Mouse (Mus musculus) cerebellum, adult 9-10 months (tissue): ENCODE data around the gene Ckm.

ENCODE experiments used
- DNase-seq: peaks from one replicate; pipeline ENCODE4 v3.0.0; 2022

Ckm gene

DNA sequence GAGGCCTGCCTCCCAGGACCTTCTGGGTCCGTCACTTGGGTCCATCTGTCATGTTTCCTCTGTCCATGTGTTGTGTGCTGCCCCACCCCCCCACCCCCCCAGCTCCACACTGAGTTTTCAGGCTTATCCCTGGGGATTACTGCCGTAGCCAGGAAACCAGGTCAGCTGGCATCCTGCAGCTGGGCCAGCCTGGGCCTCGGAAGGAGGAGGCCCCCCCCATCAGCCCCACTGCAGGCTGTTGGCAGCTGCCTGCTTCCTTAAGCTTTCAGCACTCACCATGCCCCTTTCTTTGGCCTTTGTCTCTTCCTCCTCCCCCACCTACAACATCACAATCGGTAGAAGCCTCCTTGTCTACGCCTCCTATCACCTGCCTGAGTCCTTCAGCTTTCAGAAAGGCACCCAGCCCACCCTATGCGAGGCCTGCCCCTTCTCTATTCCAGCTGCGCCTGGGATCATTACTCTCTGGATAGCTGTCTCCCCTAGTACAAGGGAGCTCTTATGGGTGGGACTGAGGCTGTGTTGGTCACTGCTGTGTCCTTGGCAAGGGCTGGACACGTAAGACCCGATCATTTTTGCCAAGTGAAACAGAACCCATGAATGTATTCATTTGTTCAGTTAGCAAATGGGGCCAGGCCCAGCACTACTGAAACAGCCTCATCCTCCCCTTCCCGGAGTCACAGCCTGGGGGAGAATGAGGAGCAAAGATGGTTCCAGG, 15.7 kb upstream of the Ckm start:
- no peak for DNase-seq

DNA sequence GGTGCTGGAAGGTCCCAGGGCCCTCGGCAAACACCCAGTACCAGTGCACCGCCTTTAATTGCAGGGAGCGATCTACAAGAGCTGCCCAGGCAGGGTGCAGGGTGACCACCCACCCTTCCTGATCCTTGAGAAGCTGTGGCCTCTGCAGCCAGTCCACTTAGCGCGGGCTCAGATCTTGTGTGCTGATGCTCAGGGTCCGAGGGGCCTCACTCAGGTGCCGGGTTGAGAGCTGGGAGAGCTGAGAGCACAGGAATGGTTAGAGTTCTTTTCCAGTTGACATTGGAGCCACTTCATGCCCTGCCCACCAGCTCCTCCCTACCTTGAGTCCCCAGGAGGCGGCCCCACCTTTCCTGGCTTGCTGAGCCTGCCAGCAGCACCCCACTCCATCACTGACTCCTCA, 10.1 kb upstream of the Ckm start:
- DNase-seq, result no peak

DNA sequence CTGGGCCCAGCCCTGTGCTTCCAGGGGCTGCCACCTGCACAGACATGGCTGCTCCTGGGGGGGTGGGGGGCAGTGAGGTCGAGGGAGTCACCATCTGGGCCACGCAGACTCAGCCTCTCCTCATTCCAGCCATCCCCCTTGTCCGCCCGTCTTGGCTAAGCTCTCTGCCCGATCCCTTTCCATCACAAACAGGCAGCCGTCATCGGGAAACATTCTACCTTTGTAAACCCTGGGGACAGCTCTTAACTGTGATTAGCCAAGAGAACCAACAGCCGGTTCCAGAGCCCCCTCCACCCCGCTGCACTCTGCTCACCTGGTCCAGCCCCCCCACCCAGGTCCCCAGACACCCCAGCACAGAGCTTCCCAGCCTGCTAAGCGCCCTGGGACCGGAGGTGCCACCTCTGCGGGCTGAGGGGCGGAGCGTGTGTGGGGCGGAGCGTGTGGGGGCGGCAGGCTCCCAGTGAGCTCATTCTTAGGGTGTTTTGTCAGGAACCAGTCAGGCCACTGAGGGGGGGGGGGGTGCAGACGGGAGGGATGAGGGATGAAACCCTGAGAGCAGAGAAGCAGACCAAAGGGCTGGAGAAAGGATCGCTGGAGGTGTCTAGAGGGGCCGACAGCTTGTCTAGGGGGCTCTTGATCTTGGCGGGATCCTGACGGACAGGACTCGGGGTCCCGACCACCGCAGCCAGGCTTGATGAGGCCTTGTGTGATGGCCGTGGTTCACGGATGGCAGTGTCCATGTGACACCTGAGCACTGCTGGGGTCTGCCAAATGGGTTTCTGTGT, 4.9 kb upstream of the Ckm start:
- no peak for DNase-seq

DNA sequence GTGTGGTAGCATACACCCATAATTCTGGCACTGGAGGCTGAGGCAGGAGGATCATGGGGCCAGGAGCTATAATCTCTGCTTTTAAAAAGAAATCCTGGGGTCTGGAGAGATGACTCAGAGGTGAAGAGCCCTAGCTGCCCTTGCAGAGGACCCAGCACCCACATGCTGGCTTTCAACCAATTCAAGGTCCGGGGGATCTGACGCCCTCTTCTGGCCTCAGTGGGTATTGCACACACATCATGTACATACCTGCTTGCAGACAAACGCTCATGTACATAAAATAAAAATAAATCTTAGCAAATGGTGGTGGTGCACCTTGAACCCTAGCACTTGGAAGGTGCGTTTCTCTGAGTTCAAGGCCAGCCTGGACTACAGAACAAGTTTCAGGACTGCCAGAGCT, 3.6 kb upstream of the Ckm start:
- no peak for DNase-seq

DNA sequence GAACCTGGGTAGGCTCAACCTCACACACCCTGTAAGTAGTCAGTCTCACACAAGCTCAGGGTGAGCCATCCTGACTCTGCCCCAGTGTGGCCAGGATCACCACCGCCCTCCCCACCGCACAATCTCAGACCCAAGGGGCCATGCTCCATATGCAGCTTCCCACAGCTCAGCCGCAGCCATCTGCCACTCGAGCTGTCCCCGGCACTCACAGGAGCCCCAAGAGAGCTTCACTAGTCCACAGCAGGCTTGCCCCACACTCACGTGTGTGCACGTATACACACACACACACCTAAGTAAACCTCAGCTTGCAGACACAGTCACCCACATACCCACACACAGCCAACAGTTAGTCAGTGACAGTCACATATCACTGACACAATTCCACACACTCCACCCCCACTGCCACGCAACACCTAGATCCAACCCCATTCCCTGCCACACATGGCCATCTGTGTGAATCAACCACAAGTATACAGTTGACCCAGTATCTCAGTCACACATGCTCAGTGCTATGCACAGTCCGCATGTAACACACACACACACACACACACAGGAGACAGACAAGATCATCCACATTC, 2.0 kb upstream of the Ckm start:
- DNase-seq, result no peak

DNA sequence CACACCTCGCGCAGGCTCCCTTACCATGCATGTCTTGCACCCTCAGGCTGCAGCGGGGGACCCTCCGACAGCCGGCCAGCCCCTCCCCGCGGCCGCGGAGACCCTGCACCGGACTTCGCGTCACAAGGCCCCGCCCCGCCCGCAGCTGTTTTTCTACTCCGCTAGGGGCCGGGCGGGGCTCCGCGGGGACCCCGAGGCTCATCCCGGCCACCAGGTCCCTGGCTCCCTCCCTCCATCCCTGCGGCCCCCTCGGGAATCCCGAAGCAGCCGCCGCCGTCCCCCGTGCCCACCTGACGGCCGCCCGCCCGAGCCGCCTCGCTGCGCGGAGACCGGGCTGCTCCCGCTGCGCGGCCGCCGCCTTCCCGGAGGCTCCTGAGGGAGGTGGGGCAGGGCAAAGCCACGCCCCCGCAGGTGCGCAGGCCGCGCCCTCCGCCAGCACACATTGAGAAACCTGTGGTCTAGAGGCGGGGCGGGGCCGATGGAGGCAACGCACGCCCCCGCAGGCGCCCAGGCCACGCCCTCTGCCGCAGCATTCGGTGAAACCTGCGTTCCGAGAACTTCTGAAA, 762 bp upstream of the Ckm start, which contains the start of gene Klc3:
TSS of gene Klc3 (minus strand) at position 374 of the 566 bp plus-strand sequence.
- no peak for DNase-seq

DNA sequence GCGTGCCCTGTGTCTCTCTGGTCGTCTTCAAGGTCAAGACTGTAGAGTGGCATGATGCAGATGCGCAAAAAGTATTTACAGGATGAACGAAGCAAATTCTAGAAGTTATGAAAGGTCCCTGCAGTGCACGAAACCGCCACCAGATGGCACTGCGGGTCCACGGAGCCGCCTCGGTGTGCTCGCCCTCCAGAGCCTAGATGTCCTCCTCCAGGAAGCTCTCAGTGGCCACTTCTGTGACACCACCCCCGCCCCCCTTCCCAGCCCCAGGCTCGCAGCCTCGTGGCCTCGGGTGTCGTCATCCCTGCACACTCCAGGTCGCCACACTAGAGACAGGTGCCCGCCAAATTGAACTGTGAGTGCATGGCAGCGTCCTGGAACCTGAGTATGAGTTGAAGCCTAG, 841 bp downstream of the Ckm start:
- peak; percentile 79 for DNase-seq

DNA sequence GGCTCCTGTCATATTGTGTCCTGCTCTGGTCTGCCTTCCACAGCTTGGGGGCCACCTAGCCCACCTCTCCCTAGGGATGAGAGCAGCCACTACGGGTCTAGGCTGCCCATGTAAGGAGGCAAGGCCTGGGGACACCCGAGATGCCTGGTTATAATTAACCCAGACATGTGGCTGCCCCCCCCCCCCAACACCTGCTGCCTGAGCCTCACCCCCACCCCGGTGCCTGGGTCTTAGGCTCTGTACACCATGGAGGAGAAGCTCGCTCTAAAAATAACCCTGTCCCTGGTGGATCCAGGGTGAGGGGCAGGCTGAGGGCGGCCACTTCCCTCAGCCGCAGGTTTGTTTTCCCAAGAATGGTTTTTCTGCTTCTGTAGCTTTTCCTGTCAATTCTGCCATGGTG, 5.2 kb downstream of the Ckm start:
- no peak for DNase-seq

DNA sequence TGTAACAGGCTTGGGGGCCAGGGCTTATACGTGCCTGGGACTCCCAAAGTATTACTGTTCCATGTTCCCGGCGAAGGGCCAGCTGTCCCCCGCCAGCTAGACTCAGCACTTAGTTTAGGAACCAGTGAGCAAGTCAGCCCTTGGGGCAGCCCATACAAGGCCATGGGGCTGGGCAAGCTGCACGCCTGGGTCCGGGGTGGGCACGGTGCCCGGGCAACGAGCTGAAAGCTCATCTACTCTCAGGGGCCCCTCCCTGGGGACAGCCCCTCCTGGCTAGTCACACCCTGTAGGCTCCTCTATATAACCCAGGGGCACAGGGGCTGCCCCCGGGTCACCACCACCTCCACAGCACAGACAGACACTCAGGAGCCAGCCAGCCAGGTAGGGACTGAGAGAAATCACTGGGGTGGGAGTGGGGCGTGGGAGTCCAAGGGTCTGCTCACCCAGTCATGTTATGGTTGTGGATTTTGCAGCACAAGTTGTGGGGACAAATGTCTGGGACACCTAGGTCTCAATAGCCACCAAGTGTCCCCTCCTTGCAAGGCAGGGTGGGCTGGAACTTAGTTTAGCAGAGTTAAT, 6.3 kb downstream of the Ckm start:
- DNase-seq, result no peak

DNA sequence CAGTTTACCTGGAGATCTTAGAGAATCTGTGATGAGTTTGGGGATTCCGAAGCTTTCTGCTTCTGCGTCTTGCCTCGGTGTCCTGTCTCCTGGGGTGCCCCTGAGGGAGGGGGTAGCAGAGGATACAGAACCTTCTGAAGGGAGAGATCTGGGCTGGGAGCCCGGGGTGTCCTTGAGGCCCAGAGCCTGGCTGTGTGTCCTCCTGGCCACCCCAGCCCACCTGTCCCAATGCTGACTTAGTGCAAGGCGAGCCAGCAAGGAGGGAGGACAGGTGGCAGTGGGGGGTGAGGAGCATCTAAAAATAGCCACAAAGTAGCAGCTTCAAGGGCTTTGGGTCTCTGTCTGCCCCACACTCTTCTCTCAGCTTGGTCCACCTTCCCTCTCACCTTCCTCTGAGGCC, 7.2 kb downstream of the Ckm start:
- DNase-seq, result no peak

DNA sequence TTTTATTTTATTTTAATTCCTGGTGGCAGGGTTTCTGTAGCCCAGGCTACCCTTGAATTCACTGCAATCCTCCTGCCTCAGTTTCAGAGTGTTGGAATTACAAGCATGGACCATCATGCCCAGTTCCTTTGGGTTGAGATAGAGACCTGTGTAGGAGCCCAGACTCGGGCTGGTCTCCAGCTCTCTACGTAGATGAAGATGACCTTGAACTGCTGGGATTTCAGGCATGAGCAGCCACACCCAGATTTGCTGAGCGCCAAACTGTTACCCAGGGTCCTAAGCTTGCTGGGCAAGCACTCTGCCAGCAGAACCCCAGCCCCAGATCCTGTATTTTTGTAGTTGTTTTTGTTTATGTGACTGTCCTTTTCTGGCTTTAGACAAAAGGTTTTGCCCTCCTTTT, 8.9 kb downstream of the Ckm start:
- DNase-seq, result no peak

DNA sequence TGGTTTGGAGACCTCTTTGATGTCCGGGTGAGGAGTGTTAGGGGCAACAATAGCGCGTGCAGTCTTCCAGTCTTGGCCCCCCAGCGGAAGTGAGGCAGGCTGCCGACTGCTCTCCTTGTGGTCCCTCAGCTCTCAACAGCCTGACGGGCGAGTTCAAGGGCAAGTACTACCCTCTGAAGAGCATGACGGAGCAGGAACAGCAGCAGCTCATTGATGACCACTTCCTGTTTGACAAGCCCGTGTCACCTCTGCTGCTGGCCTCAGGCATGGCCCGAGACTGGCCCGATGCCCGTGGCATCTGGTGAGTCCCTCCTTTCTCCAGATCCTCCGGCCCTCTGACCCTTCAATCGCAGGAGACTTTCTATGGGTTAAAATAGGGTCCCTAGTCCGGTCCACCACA, 12.0 kb downstream of the Ckm start:
- DNase-seq, result no peak

DNA sequence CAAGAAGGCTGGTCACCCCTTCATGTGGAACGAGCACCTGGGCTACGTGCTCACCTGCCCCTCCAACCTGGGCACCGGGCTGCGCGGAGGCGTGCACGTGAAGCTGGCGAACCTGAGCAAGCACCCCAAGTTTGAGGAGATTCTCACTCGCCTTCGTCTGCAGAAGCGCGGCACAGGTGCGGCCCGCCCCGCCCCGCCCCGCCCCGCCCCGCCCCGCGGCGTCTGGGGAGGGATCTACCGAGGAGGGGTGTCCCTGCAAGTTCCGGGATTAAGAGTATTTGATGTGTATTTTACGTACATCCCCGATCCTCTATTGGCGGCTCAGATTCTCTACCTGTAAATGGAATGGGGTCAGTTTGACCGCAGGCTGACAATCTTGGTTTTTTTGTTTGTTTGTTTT, 15.5 kb downstream of the Ckm start:
- no peak for DNase-seq

DNA sequence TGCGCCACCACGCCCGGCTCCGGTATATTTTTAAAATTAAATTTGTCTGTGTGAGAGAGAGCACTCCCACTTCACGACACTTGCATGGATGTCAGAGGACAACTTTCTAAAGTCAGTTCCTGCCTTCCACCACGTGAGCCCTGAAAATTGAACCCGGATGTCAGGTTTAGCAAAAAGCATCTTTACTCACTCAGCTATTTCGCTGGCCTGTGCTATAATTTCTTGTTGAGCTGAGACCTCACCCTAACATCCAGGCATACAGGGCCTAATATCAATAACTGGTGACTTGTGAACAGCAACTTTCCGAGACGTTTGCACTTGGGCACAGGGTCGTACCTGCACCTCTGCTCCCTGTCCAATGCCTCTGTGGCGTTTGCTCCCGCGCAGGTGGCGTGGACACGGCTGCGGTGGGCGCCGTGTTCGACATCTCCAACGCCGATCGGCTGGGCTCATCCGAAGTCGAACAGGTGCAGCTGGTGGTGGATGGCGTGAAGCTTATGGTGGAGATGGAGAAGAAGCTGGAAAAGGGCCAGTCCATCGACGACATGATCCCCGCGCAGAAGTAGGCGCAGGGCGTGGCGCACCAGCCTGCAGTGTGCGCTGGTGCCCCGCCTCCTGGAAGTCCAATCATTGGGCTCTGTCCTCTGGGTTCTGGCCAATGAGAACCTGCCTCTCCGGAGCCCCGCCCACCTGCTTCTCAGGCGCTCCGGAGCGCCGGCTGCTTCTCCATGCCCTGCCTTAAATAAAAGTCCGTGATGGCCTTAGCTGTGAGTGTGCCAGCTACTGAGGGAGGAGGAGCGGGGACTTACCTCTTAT, 16.5 kb downstream of the Ckm start:
- DNase-seq, result peak; percentile 91

DNA sequence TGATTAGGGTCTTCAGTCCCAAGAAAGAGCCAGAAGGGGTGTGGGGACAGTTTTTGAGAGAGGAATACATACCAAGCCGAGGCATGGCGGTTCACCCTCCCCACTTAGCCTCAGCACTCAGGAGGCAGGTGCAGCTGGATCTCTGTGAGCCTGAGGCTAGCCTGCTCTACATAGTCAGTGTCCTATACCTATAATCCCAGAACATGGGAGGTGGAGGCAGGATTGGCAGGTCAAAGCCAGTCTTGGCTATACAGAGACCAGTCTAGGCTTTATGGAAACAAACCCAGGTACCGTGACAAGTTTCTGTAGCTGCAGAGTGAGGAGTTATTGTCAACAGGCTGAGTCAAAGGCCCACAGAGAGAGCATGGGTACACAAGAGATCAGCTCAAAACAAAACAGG, 18.5 kb downstream of the Ckm start:
- no peak for DNase-seq

DNA sequence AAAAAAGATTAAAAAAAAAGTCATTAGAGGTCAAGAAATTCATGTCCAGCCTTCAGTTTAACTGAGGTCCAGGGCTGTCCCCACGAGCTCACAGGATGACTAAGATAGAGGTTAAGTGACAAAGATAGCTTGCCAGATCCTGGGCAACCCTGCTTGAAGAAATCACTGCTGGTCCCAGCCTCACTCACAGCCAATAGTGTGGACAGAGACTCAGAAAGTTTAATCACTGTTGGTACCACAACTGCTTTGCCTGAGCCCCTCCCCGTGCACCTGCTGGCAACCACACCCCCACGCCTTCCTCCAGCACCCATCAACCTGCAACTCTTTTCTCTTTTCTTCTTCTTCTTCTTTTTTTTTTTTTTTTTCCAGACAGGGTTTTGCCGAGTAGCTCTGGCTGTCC, 19.5 kb downstream of the Ckm start:
- DNase-seq, result no peak

DNA sequence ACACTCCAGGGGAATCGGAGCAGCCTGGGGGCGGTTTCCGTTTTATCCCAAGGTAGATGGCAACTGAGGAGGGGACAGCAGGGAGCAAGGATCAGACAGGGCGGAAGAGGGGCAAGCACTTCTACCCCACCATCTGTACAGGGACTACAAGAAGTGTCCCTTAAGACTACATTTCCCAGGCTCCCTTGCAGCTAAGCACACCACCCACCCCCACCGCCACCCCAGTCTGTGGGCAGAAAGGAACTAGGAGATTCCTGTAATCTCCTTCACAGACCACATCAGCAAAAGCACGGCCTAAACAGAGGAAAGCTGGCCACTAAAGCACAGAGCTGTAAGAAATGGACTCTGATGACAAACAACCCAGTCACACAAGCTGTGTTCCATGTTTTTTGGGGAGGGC, 21.8 kb downstream of the Ckm start:
- no peak for DNase-seq

DNA sequence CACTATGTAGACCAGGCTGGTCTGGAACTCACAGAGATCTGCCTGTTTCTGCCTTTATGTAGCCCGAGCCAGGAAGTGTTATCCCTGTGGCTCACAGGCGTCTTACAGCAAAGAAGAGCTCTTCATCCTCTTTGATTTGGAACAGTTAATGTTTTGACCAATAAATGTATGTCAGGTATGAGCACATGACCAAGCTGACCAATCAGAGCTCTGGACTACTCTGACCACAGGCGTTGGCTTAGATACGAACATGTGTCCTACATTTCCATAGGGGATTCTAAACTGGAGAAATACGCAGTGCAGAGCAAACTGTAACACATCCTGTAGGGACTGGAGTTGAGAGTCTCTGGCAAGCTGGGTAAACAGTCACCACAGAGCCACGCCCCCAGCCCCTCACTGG, 22.3 kb downstream of the Ckm start:
- DNase-seq, result no peak

DNA sequence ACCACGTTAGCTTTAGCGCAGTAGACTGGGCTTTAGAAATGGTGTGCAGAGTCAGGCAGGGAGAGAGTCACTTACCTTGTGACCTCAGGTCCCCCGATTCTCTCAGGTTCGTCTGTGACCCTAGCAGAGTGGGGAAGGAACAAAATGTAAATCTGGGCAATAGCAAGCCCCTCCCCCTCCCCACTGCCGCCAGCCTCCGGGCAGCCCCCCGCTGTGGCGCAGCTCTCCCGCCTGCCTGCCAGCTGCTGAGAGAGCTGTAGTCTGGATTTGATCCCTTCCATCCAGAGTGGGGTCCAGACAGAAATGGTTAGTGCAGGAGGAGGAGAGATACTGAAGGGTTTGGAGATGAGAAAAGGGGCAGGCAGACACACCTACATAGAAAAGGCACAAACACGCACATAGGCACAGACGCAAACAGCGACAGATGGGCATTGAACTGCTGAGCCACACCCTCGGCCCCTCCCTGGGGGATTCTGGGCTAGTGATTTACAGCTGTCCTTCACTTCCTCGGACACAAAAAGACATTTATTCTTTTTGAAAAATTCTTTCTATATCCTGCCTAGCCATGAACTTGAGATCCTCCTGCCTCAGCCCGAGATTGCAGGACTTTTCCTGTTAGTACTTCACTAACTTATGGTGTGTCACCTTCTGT, 23.5 kb downstream of the Ckm start:
- DNase-seq, result no peak

DNA sequence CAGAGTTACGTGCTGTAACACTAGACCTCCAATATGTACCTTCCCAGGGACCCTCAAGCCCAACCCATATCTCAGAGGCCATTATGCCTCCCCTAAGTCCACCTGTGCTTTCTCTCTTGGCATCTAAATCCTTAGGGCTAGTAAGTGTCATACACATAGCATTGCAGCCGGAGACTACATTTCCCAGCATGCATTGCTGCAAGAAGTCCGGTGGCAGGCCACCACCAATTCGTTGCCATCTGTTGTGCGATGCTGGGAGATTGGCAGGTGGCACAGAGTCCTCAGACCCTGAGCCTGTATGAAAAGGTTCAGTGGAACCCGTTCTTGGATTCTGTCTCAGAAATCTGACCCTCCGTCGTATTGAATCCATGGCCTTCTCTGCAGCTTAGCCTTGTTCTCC, 25.1 kb downstream of the Ckm start:
- DNase-seq, result peak; percentile 63

DNA sequence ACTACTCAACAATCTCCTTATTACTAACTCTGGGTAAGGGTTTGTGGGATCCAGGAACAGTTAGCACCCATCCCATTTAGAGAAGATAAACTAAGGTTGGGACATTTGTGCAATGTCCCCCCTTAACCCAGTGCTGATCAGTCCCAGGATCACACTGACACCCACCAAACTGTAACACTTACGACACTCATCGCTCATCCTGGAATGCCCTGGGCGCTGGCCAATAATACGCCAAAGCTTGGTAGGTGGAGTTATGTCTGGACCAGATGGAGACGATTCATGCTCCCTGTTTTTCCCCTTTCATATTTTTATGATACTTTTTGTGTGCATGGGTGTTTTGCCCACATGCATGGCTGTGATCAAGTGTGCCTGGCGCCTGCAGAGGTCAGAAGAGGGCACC, 25.8 kb downstream of the Ckm start:
- DNase-seq, result no peak

DNA sequence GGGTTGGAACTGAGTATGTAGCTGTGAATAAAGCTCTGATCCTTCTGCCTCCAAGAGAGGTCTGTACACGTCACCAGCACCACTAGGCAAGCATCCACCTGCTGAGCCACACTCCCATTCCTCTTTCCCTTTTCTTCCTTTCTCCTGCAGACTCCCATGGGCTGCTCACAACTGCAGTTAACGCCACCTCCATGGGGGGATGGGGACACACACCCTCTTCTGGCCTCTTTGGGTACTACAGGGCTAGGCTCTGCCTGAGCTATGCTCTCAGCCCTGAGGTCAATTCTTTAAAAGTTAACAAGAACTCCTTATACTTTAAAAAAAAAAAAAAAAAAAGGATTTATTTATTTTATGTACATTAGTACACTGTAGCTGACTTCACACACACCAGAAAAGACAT, 27.9 kb downstream of the Ckm start:
- DNase-seq, result no peak
